Mouse (Mus musculus) cerebellum, postnatal 25 days (tissue): ENCODE data around the gene Rps29.

Source experiments
- DNase-seq, 2 experiments: peaks; one replicate each; pipeline ENCODE4 v3.0.0; 2021; ENCODE audit warnings: mixed read lengths in 2 of 2

The Rps29 gene

GRCm38 (mm10) chr12:69158765-69159577 is at the start of gene Rps29:
Gene Rps29 (minus strand): TSS chr12:69159186.
- peak; percentile 98 to 99 for DNase-seq

- no peak for DNase-seq
These were observed 49.5 kb upstream of the Rps29 start for GRCm38 (mm10) chr12:69208520-69208919.

GRCm38 (mm10) chr12:69207926-69208325 is 48.9 kb upstream of the Rps29 start:
- DNase-seq, result no peak

- no peak for DNase-seq
These were observed 48.4 kb upstream of the Rps29 start for GRCm38 (mm10) chr12:69207396-69207795.

GRCm38 (mm10) chr12:69204052-69204833 is 45.3 kb upstream of the Rps29 start, which contains the start of gene Gm49384:
Gene Gm49384 (minus strand): TSS chr12:69204267.
- DNase-seq, result no peak

GRCm38 (mm10) chr12:69198985-69199384 is 40.0 kb upstream of the Rps29 start:
- DNase-seq, result no peak

GRCm38 (mm10) chr12:69198164-69198535 is 39.2 kb upstream of the Rps29 start, which contains the start of gene Dnaaf2:
Gene Dnaaf2 (minus strand): TSS chr12:69198429.
- peak in 1 of 2 experiments; percentile 76 for DNase-seq

- peak; percentile 70 to 76 for DNase-seq
These were observed 38.6 kb upstream of the Rps29 start for GRCm38 (mm10) chr12:69197378-69198163.

GRCm38 (mm10) chr12:69196444-69197377 is 37.7 kb upstream of the Rps29 start, which contains the start of gene Gm49383:
Gene Gm49383 (minus strand): TSS chr12:69197104.
- peak; percentile 81 to 87 for DNase-seq

GRCm38 (mm10) chr12:69192637-69193036 is 33.7 kb upstream of the Rps29 start:
- no peak for DNase-seq

- no peak for DNase-seq
These were observed 32.4 kb upstream of the Rps29 start for GRCm38 (mm10) chr12:69191396-69191795.

GRCm38 (mm10) chr12:69190522-69190921 is 31.5 kb upstream of the Rps29 start:
- DNase-seq, result no peak

- no peak for DNase-seq
These were observed 31.1 kb upstream of the Rps29 start for GRCm38 (mm10) chr12:69190074-69190473.

GRCm38 (mm10) chr12:69186811-69187471 is 28.0 kb upstream of the Rps29 start:
- DNase-seq, result no peak

- DNase-seq, result no peak
These were observed 26.4 kb upstream of the Rps29 start for GRCm38 (mm10) chr12:69185371-69185770.

GRCm38 (mm10) chr12:69184342-69185295 is 25.6 kb upstream of the Rps29 start:
- peak in 1 of 2 experiments; percentile 76 for DNase-seq

GRCm38 (mm10) chr12:69183583-69184308 is 24.8 kb upstream of the Rps29 start, which contains the start of the genes Rpl36al and Mgat2:
Gene Rpl36al (minus strand): TSS chr12:69184083.
Gene Mgat2 (plus strand): TSS chr12:69184157.
- DNase-seq, result peak; percentile 100

GRCm38 (mm10) chr12:69181800-69182199 is 22.8 kb upstream of the Rps29 start:
- DNase-seq, result no peak

GRCm38 (mm10) chr12:69179371-69179770 is 20.4 kb upstream of the Rps29 start:
- no peak for DNase-seq
